ENCODE assay signal across 9 mouse cellular contexts in the genomic region with DNA sequence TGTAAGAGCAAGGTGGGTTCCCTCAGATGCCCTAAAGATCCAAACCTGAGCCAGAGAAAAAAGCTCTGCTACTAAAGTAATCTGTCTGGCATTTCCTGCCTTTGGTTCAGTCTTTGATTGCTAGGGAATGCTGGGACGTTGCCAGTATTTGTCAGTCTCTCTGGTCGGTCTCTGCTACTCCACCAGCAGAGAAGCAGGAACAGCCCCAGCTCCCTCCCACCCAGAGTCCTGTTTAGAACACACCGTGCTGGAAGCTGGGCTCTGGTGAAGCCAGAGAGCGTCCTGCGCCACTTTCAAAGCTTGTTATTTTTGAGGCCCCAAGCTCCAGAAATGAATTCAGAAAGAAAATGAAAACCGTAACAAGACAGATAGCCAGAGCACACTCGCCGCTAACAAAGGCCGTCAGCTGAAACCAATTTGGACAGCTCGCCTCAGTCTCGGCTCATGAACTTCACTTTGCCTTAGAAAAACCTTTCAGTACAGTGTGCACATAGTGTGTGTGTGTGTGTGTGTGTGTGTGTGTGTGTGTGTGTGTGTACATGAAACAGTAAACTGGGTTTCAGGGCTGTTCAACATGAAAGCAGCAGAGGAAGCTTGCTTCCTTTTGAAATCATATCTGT.
DNase-seq lines count a peak whose midpoint lies in the region; ATAC-seq and TF ChIP-seq lines count a peak whose summit lies in the region.
"Had no signal": no experiment of that assay in that cellular context is flagged by ENCODE, and none has a peak within 500 bp of the region (broad histone marks: within the 10 kb centered on the region; RNA-seq: fewer than 3 reads in every experiment).

No protein-coding gene starts in this region.

- H3K27me3 ChIP-seq in testis, adult 2 months (ENCODE audit: control insufficient read depth, insufficient read depth, low read length) = no peaks in the 10 kb centered on the region
- H3K27me3 ChIP-seq in kidney, embryonic 14.5 days (ENCODE audit: control insufficient read depth, insufficient read depth, low read length) = no peaks in the 10 kb centered on the region
- no peaks in the 10 kb centered on the region for H3K27me3 ChIP-seq in lung, embryonic 14.5 days (ENCODE audit: insufficient read depth, low read length)
- no peaks in the 10 kb centered on the region for H3K27me3 ChIP-seq in thymus, adult 2 months (ENCODE audit: control insufficient read depth, insufficient read depth, low read length)
- H3K27me3 ChIP-seq: liver, embryonic 15.5 days had no signal

- no peaks in the 10 kb centered on the region for H3K9me3 ChIP-seq in kidney, embryonic 14.5 days (ENCODE audit: control insufficient read depth, low read length)
- H3K9me3 ChIP-seq in lung, embryonic 14.5 days (ENCODE audit: low read depth, low read length) = no peaks in the 10 kb centered on the region
- H3K9me3 ChIP-seq: liver, embryonic 15.5 days had no signal

- peak overlapping the region; percentile 16; the same call in 1 of the 2 replicates for H3K27ac ChIP-seq in testis, adult 2 months (ENCODE audit: control insufficient read depth, insufficient read depth, low read depth, low read length)
- 0 out of 2 replicates have a peak overlapping the region, but pooled peaks have one; percentile 37 for H3K27ac ChIP-seq in kidney, embryonic 14.5 days (ENCODE audit: low read depth, low read length)
- H3K27ac ChIP-seq in lung, embryonic 14.5 days (ENCODE audit: low read depth) = peak overlapping the region; percentile 50; the same call in 1 of the 2 replicates
- no peak overlapping the region for H3K27ac ChIP-seq in thymus, adult 2 months (ENCODE audit: control insufficient read depth, insufficient read depth, low read length)
- H3K27ac ChIP-seq: liver, embryonic 15.5 days had no signal

- no peaks in the 10 kb centered on the region for H3K4me1 ChIP-seq in testis, adult 2 months (ENCODE audit: control insufficient read depth, insufficient read depth, low read length)
- H3K4me1 ChIP-seq in kidney, embryonic 14.5 days (ENCODE audit: control insufficient read depth, insufficient read depth, low read length) = 0 out of 2 replicates have a peak, but pooled peaks cover 5% of the 10 kb centered on the region
- no peaks in the 10 kb centered on the region for H3K4me1 ChIP-seq in lung, embryonic 14.5 days (ENCODE audit: insufficient read depth)
- no peaks in the 10 kb centered on the region for H3K4me1 ChIP-seq in thymus, adult 2 months (replicated peaks; ENCODE audit: control insufficient read depth, insufficient read depth, low read length)
- H3K4me1 ChIP-seq: liver, embryonic 15.5 days had no signal

- no peak for TF ChIP-seq CTCF in testis, adult 2 months (IDR thresholded peaks at IDR 0.05; ENCODE audit: control insufficient read depth, insufficient read depth, insufficient replicate concordance, low read depth, low read length)
- TF ChIP-seq CTCF in lung, embryonic 14.5 days (IDR thresholded peaks at IDR 0.05; ENCODE audit: low read depth) = no peak
- TF ChIP-seq CTCF in thymus, adult 2 months (IDR thresholded peaks at IDR 0.05; ENCODE audit: borderline replicate concordance, control insufficient read depth, extremely low read depth, insufficient read depth, low read length, poor library complexity) = no peak

- H3K4me2 ChIP-seq in kidney, embryonic 14.5 days (replicated peaks; ENCODE audit: low read depth, low read length) = no peak overlapping the region
- peak overlapping the region; percentile 35; the same call in 1 of the 2 replicates for H3K4me2 ChIP-seq in lung, embryonic 14.5 days
- H3K4me2 ChIP-seq: liver, embryonic 15.5 days had no signal

- DNase-seq in testis, postnatal 14 days (ENCODE audit: low spot score) = no peak
- DNase-seq in gastrocnemius, postnatal 14 days = peak; percentile 35
- DNase-seq in lung, embryonic 14.5 days = peak; percentile 76
- no peak for DNase-seq in thymus, adult 2 months
- DNase-seq in cerebellum, adult 18-20 months = no peak

- no peaks in the 10 kb centered on the region for H3K36me3 ChIP-seq in testis, adult 2 months (ENCODE audit: control insufficient read depth, insufficient read depth, low read length)
- no peaks in the 10 kb centered on the region for H3K36me3 ChIP-seq in kidney, embryonic 14.5 days (ENCODE audit: control insufficient read depth, insufficient read depth, low read length)
- no peaks in the 10 kb centered on the region for H3K36me3 ChIP-seq in lung, embryonic 14.5 days (ENCODE audit: insufficient read depth)
- no peaks in the 10 kb centered on the region for H3K36me3 ChIP-seq in thymus, adult 2 months (ENCODE audit: control insufficient read depth, insufficient read depth, low read length)
- H3K36me3 ChIP-seq: liver, embryonic 15.5 days had no signal

- ATAC-seq in kidney, embryonic 14.5 days (ENCODE audit: low FRiP score, low TSS enrichment) = no peak
- ATAC-seq in lung, embryonic 14.5 days (ENCODE audit: insufficient read depth) = peak; percentile 63
- ATAC-seq in inflammation-experienced regulatory T-cells, adult 6 months = no peak

- no peak overlapping the region for H3K9ac ChIP-seq in kidney, embryonic 14.5 days (ENCODE audit: low read depth, low read length)
- H3K9ac ChIP-seq in lung, embryonic 14.5 days = no peak overlapping the region
- H3K9ac ChIP-seq: liver, embryonic 15.5 days had no signal

- intact Hi-C loops in gastrocnemius, postnatal 14 days (cut with DNase I; ENCODE audit: low total_unique reads) = no loop called here

- TF ChIP-seq POLR2A in testis, adult 2 months (IDR thresholded peaks at IDR 0.05; ENCODE audit: control insufficient read depth, low read depth, low read length) = no peak
- no peak for TF ChIP-seq POLR2A in thymus, adult 2 months (IDR thresholded peaks at IDR 0.05; ENCODE audit: control insufficient read depth, extremely low read depth, insufficient read depth, low read length, poor library complexity)

- WGBS in kidney, embryonic 14.5 days = 43% methylated on average over 11 of the region's 11 CpGs
- WGBS in lung, embryonic 14.5 days = 34% methylated on average over 11 of the region's 11 CpGs
- WGBS in thymus, adult 2 months = 79% methylated on average over 11 of the region's 11 CpGs

- H3K4me3 ChIP-seq in testis, adult 2 months (ENCODE audit: control insufficient read depth, low read depth, low read length) = no peak overlapping the region
- H3K4me3 ChIP-seq in kidney, embryonic 14.5 days (ENCODE audit: low read length) = no peak overlapping the region
- no peak overlapping the region for H3K4me3 ChIP-seq in lung, embryonic 14.5 days (ENCODE audit: low read depth, low read length)
- H3K4me3 ChIP-seq in thymus, adult 2 months (ENCODE audit: control insufficient read depth, insufficient read depth, low read length) = no peak overlapping the region
- H3K4me3 ChIP-seq: liver, embryonic 15.5 days had no signal

Comparison
In these comparisons a context has a peak if more than half of its experiments do, and no peak if none do; other contexts are left out.
1. DNase-seq: peak in gastrocnemius, postnatal 14 days (single experiment) and lung, embryonic 14.5 days (single experiment); none in testis, postnatal 14 days (single experiment), thymus, adult 2 months (single experiment) and cerebellum, adult 18-20 months (0 of 2).